Mouse (Mus musculus): ENCODE measurements at regions not wholly inside any gene's neighbourhood (a gene's known extent, or its start where the extent isn't known, plus 50 kb on each side); places are given as distances from the start of the nearest gene placed in this dataset.
A peak's percentile ranks its signal among the peaks of the same experiment; 100 is the strongest.

- H3K9me3 ChIP-seq = no peaks in the 10 kb centered on the region
- peaks cover 81% of the 10 kb centered on the region for H3K27me3 ChIP-seq
- H3K4me1 ChIP-seq (replicated peaks) = no peaks in the 10 kb centered on the region
- no peak for ATAC-seq
- H3K4me2 ChIP-seq (replicated peaks) = no peak overlapping the region
- WGBS = 95% methylated on average over 4 of the region's 4 CpGs
- H3K27ac ChIP-seq = no peak overlapping the region
- no peak overlapping the region for H3K9ac ChIP-seq (replicated peaks)
- no peaks in the 10 kb centered on the region for H3K36me3 ChIP-seq
- H3K4me3 ChIP-seq (replicated peaks) = no peak overlapping the region
These were observed 127.9 kb downstream of the Opa1 start for GRCm38 (mm10) chr16:29706996-29707395.

DNA sequence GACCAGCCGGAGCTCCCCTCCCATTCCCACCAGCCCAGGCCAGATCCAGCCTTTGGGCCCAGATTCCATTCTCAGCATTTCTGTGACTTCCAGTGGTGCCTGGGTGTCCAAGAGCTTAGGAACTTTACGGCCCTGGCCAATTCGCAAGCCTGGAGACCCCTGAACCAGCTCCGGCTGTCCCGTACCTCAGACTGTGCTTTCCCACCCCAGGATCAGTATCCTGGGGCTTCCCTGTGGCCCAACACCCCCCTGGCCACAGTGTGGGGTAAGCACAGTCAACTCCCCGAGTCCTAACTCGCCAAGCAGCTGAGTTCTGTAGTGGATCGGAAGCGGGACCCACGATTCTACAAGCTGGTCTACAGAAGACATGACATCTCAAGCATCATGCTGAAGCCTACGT lies 128.5 kb downstream of the Opa1 start:
- WGBS = 93% methylated on average over 11 of the region's 11 CpGs
- no peak overlapping the region for H3K4me2 ChIP-seq (replicated peaks)
- no peaks in the 10 kb centered on the region for H3K9me3 ChIP-seq
- no peaks in the 10 kb centered on the region for H3K36me3 ChIP-seq
- no peaks in the 10 kb centered on the region for H3K4me1 ChIP-seq (replicated peaks)
- H3K27ac ChIP-seq = no peak overlapping the region
- peaks cover 87% of the 10 kb centered on the region for H3K27me3 ChIP-seq
- no peak for ATAC-seq
- no peak overlapping the region for H3K4me3 ChIP-seq (replicated peaks)
- no peak overlapping the region for H3K9ac ChIP-seq (replicated peaks)

GRCm38 (mm10) chr16:29709072-29709471 lies 129.9 kb downstream of the Opa1 start:
- no peak overlapping the region for H3K27ac ChIP-seq
- no peak overlapping the region for H3K4me3 ChIP-seq (replicated peaks)
- H3K9ac ChIP-seq (replicated peaks) = no peak overlapping the region
- no peaks in the 10 kb centered on the region for H3K4me1 ChIP-seq (replicated peaks)
- peaks cover 94% of the 10 kb centered on the region for H3K27me3 ChIP-seq
- ATAC-seq = no peak
- H3K9me3 ChIP-seq = no peaks in the 10 kb centered on the region
- no peak overlapping the region for H3K4me2 ChIP-seq (replicated peaks)
- no peaks in the 10 kb centered on the region for H3K36me3 ChIP-seq
- WGBS = 87% methylated on average over 4 of the region's 4 CpGs

DNA sequence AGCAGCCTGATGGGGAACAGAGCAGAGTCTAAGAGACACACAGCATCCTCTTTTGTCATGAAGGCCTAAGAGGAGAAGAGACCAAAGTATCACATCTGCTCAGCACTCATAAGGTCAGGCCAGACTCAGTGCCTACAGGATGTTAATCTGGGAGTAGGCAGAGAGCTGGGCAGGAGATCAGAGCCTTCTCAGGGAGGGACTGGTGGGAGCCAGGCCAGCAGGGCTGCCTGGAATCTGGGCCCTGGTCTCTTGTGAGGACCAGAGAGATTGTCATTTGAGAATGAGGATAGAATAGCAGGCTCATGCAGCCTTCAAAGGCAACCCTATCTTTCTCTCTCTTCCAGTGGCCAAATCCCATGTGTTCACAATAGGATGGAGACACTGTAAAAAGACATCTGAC lies 132.3 kb downstream of the Opa1 start:
- Histone ChIP-seq H3K9ac (replicated peaks) (no peak overlapping the region), H3K9me3 (no peaks in the 10 kb centered on the region), H3K4me3 (replicated peaks) (no peak overlapping the region), H3K36me3 (no peaks in the 10 kb centered on the region), H3K27ac (no peak overlapping the region), H3K27me3 (peaks cover 95% of the 10 kb centered on the region), H3K4me2 (replicated peaks) (no peak overlapping the region), H3K4me1 (replicated peaks) (no peaks in the 10 kb centered on the region)
- ATAC-seq = no peak

- H3K4me1 ChIP-seq (replicated peaks) = no peaks in the 10 kb centered on the region
- no peak for ATAC-seq
- H3K9me3 ChIP-seq = no peaks in the 10 kb centered on the region
- 85% methylated on average over 12 of the region's 12 CpGs for WGBS
- H3K4me3 ChIP-seq (replicated peaks) = no peak overlapping the region
- H3K27me3 ChIP-seq = peaks cover 93% of the 10 kb centered on the region
- H3K36me3 ChIP-seq = no peaks in the 10 kb centered on the region
- H3K27ac ChIP-seq = no peak overlapping the region
- H3K9ac ChIP-seq (replicated peaks) = no peak overlapping the region
- no peak overlapping the region for H3K4me2 ChIP-seq (replicated peaks)
These were observed 133.0 kb downstream of the Opa1 start for GRCm38 (mm10) chr16:29711912-29712681.

GRCm38 (mm10) chr16:29714612-29715127 lies 135.5 kb downstream of the Opa1 start:
- Histone ChIP-seq H3K9ac (replicated peaks) (no peak overlapping the region), H3K4me2 (replicated peaks) (no peak overlapping the region), H3K9me3 (no peaks in the 10 kb centered on the region), H3K27me3 (peaks cover 94% of the 10 kb centered on the region), H3K4me1 (replicated peaks) (0 out of 2 replicates have a peak, but pooled peaks cover 4% of the 10 kb centered on the region), H3K4me3 (replicated peaks) (no peak overlapping the region), H3K36me3 (no peaks in the 10 kb centered on the region), H3K27ac (no peak overlapping the region)
- WGBS = 75% methylated on average over 10 of the region's 10 CpGs
- ATAC-seq = no peak

DNA sequence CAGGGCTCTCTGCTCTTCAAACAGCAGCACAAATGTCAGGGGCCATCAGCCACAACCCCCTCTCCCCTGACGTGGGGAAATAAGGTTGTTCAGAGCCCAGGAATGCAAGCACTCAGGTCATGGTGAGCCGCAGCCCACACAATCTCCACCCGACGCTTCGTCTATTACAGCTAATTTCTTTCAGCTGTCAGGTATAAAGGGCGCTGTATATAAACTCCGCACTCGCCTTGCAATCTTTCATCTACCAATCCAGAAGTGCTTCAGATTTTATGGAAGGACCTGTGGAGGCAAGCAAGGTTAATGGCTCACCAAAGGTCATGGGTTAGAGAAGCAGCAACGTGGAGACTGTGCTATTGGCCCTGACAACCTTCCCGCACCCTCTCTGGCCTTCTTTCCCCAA lies 139.8 kb downstream of the Opa1 start:
- Histone ChIP-seq H3K27me3 (peaks cover 96% of the 10 kb centered on the region), H3K4me3 (replicated peaks) (no peak overlapping the region), H3K36me3 (no peaks in the 10 kb centered on the region), H3K27ac (no peak overlapping the region), H3K4me2 (replicated peaks) (no peak overlapping the region), H3K4me1 (replicated peaks) (peaks cover 12% of the 10 kb centered on the region), H3K9me3 (no peaks in the 10 kb centered on the region), H3K9ac (replicated peaks) (no peak overlapping the region)
- 59% methylated on average over 10 of the region's 10 CpGs for WGBS
- no peak for ATAC-seq

- H3K27ac ChIP-seq = peak overlapping the region; percentile 20; the same call in 1 of the 2 replicates
- H3K9me3 ChIP-seq = no peaks in the 10 kb centered on the region
- peaks cover 95% of the 10 kb centered on the region for H3K27me3 ChIP-seq
- no peaks in the 10 kb centered on the region for H3K36me3 ChIP-seq
- no peak overlapping the region for H3K9ac ChIP-seq (replicated peaks)
- ATAC-seq = peak; percentile 82
- no peak overlapping the region for H3K4me3 ChIP-seq (replicated peaks)
- H3K4me1 ChIP-seq (replicated peaks) = peaks cover 12% of the 10 kb centered on the region
- WGBS = 16% methylated on average over 23 of the region's 23 CpGs
- H3K4me2 ChIP-seq (replicated peaks) = peak overlapping the region; percentile 19
These were observed 140.7 kb downstream of the Opa1 start for GRCm38 (mm10) chr16:29719571-29720451.

DNA sequence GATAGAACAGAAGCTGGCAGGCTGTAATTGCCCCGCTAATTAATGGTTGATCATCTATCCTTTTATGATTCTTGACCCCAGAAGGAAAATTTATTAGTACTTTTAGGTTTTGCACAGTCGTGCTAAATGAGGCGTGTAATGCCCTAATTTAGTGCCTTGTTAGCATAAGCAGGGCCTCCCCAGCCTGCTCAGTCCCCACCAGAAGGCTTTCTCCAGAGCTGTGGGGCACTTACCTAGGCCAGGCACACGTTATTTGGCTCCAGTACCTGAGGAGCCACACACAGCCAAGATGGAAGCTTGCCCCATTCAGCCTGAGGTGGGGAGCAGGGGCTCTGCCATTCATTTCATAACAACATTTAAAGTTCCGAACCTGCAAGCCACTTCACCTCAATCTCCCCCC lies 146.0 kb downstream of the Opa1 start:
- no peak for ATAC-seq
- WGBS = 60% methylated on average over 5 of the region's 5 CpGs
- peaks cover 98% of the 10 kb centered on the region for H3K27me3 ChIP-seq

DNA sequence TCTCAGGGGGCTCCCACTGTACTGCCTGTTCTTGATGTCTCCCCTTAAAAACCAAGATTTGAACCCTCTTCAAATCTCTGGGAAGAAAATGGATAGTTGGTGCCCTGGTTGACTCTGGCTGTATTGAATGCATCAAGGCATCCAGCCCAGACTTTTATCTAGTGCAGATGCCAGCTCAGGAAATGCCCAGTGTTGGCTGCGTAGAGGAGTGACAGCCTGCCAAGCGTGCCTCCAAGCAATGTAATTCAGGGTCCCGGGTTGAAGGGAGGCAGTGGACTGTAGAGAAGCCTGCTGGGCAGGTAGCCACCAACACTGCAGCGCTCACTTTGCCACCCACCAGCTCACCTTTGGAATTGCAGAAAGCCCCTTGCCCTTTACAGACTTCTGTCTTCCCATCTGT lies 146.4 kb downstream of the Opa1 start:
- Histone ChIP-seq H3K9ac (replicated peaks) (no peak overlapping the region), H3K4me2 (replicated peaks) (no peak overlapping the region), H3K4me3 (replicated peaks) (no peak overlapping the region), H3K4me1 (replicated peaks) (no peaks in the 10 kb centered on the region), H3K27me3 (peaks cover 98% of the 10 kb centered on the region), H3K36me3 (no peaks in the 10 kb centered on the region), H3K27ac (no peak overlapping the region), H3K9me3 (no peaks in the 10 kb centered on the region)
- no peak for ATAC-seq
- WGBS = 58% methylated on average over 4 of the region's 4 CpGs

More for the DNA sequence above, 146.0 kb downstream of the Opa1 start:
- Histone ChIP-seq H3K9me3 (no peaks in the 10 kb centered on the region), H3K4me2 (replicated peaks) (no peak overlapping the region), H3K27ac (no peak overlapping the region), H3K4me3 (replicated peaks) (no peak overlapping the region), H3K9ac (replicated peaks) (no peak overlapping the region), H3K4me1 (replicated peaks) (peaks cover 3% of the 10 kb centered on the region), H3K36me3 (no peaks in the 10 kb centered on the region)

- Histone ChIP-seq H3K4me1 (replicated peaks) (no peaks in the 10 kb centered on the region), H3K4me2 (replicated peaks) (no peak overlapping the region), H3K27me3 (peaks cover 98% of the 10 kb centered on the region), H3K36me3 (no peaks in the 10 kb centered on the region), H3K9me3 (no peaks in the 10 kb centered on the region), H3K9ac (replicated peaks) (no peak overlapping the region), H3K4me3 (replicated peaks) (no peak overlapping the region), H3K27ac (no peak overlapping the region)
- no peak for ATAC-seq
- WGBS = 88% methylated on average over 7 of the region's 7 CpGs
These were observed 148.3 kb downstream of the Opa1 start for GRCm38 (mm10) chr16:29727397-29727796.

DNA sequence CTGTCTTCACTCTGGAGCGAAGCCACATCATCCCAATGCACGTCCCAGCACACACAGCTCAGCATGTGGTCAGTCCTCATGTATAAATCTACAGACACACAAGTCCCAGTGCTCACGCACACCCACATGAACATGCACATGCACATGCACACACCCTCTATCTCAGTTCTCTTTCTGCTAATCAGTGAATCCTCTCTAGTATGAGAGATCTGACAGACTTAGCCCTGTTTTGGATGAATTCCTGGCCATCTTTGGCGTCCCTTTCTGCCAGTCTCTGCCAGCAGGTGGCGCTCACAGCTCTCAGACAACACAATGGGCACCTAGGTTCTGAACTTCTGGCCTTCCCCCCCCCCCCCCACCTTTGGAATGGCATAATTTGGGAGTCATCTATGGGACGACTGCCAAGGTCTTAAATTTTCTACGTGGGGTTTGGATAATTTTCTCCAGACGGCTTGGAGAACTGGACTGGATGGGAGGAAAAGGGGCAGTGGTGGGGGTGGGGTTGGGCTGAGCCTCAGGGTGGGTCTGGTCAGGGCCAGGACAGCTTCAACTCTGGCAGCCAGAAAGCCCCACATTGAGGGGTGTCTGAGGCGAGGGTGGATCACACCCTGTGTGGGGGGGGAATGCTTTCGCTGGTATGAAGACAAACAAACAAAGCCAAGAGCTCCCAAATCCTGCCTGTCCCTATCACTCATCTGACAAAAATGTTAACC lies 149.8 kb downstream of the Opa1 start:
- peak; percentile 83 for ATAC-seq
- no peak overlapping the region for H3K4me3 ChIP-seq (replicated peaks)
- H3K27ac ChIP-seq = no peak overlapping the region
- H3K4me1 ChIP-seq (replicated peaks) = peaks cover under 1% of the 10 kb centered on the region
- H3K9ac ChIP-seq (replicated peaks) = no peak overlapping the region
- 24% methylated on average over 10 of the region's 10 CpGs for WGBS
- H3K4me2 ChIP-seq (replicated peaks) = no peak overlapping the region
- H3K9me3 ChIP-seq = no peaks in the 10 kb centered on the region
- H3K36me3 ChIP-seq = no peaks in the 10 kb centered on the region
- peaks cover 98% of the 10 kb centered on the region for H3K27me3 ChIP-seq
